Mouse (Mus musculus) layer of hippocampus, postnatal 36 days (tissue): ENCODE measurements at regions not wholly inside any gene's neighbourhood (a gene's known extent, or its start where the extent isn't known, plus 50 kb on each side); places are given as distances from the start of the nearest gene placed in this dataset.
"Not testable (repeated sequence)": the region's sequence is repeated elsewhere in the genome, so short reads cannot be mapped to it uniquely, and the experiment has no call there.

Experiments used
- DNase-seq, 2 experiments: peaks; one replicate each; pipeline ENCODE4 v3.0.0; 2022

DNA sequence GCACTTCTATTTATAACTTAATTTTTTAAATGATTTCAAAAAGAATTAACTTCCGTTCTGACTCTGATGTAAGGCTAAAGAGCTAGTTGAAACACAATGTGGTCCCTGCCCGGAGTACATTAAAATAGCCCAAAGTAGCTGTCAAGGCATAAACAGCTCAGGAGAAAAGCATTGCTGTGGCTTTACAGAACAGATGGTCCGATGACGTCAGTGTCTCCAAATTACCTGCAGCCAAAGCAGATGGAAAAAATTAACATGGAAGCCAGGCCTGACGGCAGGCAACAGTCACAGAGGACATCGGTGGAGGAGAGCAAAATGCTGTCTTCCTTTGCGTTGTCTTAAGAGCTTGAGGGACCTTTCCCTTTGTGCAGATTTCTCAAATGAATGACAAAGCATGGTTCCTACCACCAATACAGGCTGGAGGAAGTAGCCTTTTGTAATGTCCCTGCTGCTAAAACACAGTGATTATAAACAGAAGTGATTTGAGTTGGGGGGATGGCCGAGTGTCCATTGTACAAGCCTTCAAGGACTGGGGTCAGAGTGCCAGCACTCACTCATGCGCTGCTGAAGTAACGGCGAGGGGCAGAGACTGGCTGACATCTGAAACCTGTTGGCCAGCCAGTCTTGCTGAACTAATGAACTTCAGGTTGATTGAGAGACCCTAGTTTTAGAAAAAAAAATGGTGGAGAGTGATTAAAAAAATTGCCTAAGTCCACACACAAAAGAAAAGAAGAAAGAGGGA, 101.8 kb upstream of the Plcl2 start:
- peak in 1 of 2 experiments; percentile 56 for DNase-seq

DNA sequence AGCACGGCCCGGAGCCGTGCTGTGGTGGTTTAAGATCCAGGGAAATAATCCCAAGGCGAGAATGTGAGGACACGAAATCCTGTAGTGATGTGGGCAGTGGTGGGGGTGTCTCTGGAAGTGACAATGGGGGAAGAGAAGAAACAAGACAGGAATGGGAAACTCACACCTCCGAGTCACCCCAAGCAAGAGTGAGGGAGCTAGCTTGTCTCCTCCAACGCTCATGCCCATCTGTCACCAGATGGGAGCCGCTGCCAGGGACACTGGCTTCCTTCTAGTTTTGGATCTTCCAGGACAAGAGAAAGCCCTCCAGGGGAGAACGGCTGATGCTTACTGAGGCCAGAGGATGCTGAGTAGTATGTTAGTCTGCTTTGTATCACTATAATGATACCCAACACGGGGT, 100.6 kb upstream of the Plcl2 start:
- DNase-seq: no peak

DNA sequence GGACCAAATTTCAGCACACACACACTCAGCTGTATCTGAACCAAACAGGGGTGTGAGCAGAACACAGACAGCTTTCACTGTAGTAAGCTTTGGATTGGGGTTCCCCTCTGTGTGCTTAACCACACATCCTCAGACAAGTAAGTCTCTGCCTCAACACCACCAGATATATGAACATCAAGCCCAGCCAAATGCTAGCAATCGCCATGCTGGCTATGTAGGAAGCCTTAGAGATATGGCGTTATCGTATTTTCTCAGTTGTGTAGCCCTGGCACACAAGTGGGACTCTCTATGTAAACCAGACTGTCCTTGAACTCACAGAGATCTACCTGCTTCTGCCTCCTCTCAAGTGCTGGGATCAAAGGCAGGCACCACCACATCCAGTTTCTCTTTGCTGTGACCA, 99.9 kb upstream of the Plcl2 start:
- no peak for DNase-seq

DNA sequence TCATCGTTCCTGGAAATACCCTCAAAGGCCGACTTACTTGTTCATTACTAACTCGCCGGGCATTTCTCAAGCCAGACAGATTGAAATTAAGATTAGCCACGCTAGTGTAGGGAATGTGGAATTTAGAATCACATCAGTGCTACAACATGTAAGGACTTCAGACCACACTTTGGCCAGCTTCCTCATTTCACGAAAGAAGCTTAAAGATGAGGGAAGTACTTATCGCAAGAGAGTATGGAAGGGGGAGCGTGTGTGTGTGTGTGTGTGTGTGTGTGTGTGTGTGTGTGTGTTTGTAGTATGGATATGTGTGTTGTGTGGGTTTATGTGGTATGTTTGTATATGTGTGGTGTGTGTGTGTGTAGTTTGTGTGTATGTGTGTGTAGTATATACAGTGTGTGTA, 99.3 kb upstream of the Plcl2 start:
- no peak for DNase-seq

DNA sequence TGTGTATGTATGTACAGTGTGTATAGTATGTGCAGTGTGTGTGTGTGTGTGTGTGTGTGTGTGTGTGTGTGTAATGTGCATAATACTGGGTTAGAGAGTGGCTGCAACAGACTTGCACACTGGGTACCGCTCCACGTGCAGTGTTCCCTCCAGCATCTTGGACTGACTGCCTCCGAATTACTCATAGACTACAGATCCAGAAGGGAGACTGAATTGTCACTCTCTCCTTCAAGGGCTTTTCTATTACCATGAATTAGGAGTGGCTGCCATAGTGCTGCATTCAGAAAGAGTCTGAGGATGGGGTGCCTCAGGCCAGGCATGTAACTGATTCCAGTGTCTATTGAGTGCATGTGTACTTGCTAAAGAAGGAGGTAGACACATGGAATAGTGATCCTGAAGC, 98.9 kb upstream of the Plcl2 start:
- no peak for DNase-seq

DNA sequence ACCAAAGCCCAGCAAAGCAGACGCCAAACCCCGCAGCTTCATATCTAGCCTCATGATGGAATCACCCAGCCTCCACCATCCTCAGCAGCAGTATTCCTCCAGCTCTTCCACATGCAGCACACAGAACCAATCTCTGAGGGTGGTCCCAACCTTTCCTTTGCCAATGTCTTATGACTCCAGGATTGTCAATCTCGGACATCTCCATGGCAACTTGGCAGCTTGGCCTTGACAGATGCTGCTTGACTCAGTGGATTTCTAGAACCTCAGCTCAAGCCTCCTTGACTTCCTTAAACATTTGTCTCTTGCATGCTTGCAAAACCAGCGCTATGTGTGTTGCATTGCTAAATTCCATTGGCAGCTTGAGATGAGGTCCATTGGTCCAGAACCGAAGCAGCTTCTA, 96.8 kb upstream of the Plcl2 start:
- DNase-seq: no peak

DNA sequence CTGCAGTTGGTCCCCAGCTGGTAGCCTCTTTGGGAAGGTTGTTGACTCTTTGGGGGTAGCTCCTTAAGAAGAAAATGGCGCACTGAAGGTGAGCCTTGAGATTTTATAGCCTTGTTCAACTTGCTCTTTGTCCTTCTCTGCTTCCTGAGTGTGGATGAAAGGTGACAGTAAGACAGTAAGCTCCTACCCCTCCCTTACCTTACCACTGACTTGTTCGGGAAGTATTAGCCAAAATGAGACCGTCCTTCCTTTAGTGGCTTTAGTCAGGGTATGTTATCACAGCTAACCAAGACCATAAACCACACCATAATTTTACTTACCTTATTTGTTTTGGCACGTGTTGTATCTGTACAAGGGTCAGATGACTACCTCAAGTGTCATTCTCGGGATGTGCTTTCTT, 95.3 kb upstream of the Plcl2 start:
- DNase-seq: no peak

DNA sequence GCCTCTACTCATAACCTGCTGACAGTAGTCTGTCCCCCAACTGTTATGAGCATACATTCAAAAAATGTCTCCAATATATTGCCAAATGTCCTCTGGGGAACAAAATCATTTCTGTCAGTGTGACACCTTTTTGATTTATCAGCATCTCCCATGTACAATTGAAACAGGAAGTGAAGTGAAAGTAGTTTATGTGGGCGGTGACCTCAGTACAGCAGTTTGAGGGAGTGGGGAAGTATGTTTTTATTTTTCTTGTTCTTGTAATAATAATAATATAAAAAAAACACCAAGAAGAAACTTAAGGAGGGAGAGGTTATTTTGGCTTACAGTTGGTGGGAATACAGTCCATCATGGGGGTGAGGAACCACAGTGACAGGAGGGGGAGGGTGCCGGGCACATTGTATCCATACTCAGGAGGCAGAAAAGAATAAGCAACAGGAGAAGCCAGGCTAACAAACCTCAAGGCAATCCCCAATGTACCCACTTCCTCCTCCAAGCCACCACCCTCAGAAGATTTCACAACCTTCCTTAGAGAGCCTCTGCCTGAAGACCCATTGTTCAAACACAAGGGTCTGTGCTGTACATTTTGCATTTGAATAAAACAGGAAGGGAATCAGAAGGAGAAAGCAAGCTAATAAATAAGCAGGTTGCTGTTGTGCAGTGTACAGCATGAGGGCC, 93.7 kb upstream of the Plcl2 start:
- no peak for DNase-seq

DNA sequence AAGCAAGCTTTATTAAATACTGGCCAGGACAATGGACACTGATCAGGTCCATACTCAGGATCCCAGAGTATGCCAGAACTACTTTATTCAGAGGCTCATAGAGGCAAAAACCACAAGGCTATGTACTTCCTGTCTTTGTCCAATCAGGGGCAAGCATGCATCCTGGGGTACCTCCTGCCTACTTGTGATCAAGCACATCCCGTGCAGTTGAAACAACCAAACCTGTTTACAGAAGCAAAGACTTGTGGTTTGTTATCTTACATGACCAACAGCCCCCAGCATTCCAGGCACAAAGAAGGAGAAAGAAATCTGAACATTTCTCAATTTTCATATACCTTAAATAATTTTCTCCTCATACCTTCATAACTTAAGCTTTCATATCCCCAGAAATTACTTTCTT, 93.1 kb upstream of the Plcl2 start:
- no peak for DNase-seq

DNA sequence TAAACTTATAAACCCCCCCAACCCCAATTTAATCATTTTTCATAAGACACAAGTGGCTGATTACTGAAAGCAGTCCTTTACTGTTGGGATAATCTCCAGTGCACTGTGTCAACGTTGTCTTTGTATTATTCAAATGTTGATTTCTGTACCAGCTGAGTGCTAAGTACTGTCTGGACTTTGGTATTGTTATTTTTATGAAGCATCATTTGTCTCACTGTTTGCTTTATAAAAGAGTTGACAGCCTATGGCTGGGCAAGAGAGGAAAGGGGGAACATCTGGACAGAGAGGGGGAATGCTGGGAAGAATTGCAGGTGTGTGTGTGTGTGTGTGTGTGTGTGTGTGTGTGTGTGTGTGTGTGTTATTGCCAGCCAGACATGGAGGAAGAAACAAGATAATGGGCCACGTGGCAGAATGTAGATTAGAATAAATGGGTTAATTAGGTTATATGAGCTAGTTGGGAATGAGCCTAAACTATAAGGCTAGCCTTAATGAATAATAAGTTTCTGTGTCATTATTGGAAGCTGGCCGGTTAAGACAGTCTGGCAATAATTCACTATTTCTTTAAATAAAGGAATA, 92.6 kb upstream of the Plcl2 start:
- DNase-seq: no peak

DNA sequence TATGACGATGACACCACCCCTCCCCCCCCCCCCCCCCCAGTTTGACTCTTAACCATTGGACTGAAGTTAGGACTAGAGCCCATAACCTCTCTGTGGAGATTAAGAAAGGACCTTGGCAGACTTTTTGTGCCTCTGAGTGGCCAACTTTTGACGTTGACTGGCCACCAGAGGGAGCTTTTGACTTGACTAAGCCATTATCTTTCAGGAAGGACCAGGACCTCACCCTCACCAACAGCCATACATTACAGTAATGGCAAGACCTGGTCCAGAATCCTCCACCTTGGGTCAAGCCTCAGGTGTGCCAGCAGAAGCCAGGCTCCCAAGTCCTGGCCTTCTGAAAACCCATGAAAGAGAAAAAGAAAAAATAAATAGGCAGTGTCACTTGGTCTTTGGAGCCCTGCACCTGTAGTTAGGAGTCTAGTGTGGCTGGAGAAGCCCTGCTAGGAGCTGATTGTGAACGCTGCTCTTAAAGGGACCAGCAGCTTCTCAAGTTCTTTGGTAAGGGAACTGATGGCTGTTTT, 90.3 kb upstream of the Plcl2 start:
- peak in 1 of 2 experiments; percentile 16 for DNase-seq

DNA sequence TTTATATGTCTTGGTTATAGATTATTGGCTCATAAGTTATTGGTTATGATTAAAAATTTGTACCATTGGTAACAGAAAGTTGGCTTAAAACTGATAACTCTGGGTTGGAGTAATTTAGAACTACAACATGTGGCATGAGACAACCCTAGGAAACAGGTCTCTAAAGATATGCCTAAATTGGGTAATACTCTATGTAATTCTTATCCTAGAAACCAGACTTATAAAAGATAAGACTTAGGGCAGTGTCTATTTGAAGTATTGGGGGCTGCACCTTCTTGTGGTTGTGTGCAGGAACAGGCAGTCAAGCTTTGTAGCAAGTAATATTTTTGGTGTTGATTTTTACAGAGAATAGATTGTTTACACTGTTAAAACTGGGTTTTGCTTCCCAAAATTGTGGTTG, 89.7 kb upstream of the Plcl2 start:
- not testable (repeated sequence) for DNase-seq

DNA sequence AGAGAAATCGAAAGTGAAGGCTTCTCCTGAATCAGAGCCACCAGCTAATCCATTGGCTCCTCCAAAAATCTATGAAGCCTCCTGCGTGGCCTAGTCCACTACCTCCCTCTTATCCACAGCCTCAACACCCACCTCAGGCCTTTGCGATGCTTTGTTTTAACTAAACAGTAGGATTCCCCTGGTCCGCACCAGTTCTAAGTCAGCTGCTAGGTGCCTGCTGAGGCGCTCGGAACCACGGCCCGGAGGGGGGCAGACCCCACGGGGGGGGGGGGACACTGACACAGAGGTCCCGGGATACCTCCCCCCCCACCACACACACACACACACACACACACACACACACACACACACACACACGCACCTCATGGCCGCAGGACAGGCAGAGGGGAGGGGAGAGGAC, 89.2 kb upstream of the Plcl2 start:
- no peak for DNase-seq

DNA sequence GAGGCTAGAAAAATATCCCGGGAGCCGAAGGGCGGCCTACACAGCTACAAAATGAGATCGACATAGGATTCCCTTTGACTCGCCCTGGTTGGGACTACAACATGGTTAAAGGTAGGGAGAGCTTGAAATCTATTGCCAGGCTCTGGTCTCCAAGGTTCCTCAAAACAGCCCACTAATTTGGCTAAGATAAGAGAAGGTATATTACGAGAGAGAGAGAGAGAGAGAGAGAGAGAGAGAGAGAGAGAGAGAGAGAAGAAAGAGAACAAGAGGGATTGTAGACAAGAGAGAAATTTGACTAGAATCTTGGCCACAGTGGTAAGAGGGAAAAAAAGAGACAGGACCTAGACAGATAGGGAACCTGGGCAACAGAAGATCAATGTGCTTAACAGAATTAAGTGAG, 88.5 kb upstream of the Plcl2 start:
- DNase-seq: no peak

DNA sequence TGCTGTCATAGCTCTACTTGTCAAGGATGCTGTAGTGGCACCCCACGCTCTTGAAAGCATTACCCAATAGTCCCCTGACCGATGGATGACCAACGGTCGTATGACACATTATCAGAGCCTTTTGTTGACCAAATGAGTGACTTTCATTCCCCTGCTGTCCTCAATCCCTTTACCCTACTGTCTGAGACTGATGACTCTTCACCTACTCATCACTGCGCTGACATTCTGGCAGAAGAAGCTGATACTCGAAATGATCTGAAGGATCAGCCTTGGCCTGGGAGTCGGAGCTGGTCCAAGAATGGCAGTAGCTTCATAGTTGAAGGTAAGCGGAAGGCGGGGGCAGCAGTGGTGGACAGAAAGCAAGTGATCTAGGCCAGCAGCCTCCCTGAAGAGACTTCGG, 87.7 kb upstream of the Plcl2 start:
- no peak for DNase-seq

DNA sequence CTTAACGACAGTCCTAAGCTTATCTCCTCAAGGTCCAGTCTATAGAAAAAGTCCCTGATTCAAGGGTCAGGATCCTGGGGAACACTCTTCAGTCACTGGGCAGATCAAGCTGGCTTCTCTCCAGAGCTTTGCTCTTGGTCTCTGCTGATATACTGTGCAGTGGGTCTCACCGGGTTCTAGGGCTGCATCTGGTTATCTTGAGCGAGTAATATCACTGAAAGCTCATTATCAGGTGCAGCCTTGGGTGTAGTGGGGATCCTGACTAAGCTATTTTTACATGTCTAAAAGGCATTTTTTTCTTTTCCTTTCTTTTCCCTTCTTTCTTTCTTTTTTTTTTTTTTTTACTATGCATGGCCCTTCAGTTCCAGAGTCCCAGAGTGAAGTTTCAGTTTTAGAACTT, 84.1 kb upstream of the Plcl2 start:
- DNase-seq: no peak

DNA sequence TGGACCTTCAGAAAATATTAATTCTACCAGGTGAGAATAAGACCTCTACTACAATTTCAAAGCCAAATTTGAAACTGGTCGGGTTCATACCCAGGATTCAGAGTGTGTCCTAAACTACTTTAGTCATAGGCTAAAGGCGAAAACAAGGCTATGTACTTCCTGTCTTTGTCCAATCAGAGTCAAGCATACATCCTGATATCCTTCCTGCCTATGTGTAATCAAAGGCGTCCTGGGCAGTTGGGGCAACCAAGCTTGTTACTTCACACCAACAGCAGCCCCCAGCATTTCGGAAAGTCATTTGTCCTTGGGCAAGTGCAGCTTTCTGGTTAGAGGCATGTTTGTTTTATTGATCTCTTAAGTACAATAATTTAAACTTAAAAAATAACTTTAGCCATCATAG, 83.7 kb upstream of the Plcl2 start:
- no peak for DNase-seq

DNA sequence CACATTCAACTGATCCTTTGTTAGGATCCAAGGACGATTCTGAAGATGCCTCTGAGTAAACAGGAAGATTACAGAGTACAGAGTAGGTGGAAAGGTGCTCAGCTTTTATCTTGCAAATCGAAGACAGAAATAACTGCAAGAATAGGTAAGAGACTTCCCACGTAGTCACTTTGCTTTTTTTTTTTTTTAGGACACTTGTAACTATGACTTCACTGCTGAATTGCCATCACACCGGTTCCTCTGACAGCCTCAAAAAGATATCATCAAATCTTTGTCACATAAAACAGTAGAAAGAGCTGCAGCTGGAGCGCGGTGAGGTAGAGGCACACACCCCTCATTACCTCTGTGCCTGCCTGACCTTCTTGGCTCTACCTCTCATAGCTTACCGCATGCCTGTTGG, 83.1 kb upstream of the Plcl2 start:
- no peak for DNase-seq

DNA sequence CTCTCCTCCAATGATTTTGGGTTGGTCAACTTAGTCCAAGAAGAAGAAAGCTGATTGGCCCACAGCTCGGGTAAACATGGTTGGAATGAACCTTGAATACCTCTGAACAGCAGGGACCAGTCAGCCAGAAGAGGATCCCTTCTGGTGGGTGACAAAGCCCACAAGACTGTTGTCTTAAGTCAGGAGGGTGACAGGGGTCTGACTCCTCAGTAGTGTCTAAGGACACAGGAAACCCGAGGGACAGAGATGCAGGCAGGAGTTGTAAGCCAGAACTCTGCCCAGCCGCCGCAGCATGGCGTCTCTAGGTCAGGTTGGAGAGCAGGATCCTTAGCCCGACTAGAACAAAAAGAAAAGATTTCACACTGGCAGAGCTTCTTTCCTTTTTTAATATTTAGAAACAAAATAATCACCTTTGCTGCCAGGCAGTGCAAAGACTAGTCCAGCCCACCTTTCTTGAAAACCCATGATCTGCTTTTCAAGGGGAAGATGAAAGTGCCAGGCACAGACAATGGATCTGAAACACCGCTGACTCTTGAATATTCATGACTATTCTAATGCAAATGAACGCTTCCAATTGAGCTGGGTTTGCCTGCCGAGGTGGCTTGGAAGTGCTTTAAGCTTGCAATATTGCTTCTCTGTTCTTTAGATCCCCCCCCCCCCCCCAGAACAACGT, 81.7 kb upstream of the Plcl2 start:
- no peak for DNase-seq

DNA sequence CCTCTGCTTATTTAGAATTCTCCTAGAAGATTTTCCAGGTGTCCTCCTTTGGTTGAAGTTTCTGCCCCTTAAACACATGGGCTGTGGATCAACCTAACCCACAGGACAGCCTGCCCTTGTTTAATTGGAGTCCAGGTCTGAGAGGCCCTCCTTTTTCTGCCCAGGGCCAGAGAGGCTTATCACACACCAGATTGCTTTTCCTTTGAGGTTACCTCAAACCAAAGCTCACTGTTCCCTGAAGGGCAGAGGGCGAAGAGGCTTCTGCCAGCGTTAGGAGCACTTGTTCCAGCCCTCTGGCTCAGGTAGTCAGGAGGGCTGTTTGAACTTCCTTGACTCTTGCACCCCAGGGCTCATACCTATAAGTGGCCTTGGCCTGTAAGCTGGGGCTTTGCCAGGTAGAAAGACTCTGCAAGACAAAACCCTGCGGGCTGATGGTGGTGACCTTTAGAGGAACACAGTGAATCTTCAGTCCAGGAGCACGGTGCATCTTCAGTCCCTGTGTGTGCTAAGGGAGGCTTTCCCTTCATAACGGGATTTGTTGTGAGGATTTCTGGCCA, 81.1 kb upstream of the Plcl2 start:
- no peak for DNase-seq

DNA sequence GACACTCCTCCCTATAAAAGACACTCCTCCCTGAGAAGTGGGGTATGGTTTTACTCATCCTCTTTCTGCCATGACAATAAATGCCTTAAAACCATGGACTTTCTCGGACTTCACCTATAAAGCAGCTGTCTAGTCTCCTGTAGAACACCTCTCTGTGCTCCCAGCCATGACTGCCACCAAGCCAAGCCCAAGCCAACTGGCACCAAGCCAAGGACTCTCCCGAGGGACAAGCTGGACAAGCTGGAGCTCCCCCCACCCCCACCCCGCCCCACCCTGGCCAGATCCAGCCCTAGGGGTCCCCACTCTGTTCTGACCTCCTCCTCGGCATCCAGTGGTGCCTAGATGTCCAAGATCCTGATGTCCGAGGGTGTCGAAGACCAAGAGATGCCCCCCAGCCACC, 76.6 kb upstream of the Plcl2 start:
- DNase-seq: no peak

DNA sequence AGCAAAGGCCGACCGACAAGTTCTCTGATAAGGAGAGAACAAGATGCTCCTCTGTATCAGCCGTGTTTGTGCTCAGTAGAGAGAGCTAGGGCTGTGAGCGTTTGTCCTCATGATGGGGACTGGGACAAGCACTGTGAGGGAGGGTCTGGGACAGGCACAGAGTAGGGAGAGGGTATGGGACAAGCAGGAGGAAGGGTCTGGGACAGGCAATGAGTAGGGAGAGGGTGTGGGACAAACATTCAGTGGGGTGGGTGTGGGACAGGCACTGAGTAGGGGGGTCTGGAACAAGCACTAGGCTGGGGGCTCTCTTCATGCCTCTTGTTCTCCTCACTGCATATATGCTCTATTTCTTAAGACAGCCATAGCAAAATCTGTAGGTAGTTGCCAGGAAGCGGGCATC, 70.2 kb upstream of the Plcl2 start:
- DNase-seq: no peak

DNA sequence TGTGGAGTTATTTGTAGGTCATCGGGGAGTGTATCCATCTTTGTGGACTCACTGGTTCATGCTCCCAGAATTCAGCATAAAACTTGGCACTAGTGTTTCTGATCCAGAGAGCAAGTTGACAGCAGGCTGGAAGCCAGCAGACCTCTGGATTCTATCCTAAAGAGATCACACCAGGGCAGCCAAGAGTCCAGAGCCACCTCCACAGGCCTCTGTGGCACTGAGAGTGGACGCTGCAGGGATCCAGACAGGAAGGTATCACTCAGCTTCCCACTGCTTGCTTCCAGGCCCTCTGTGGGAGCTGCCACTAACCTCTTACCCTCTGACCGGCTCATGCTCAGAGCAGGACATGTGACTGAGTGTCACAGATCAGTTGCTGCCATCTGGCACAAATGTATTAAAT, 69.8 kb upstream of the Plcl2 start:
- DNase-seq: no peak
